Mouse (Mus musculus): Measurements from ENCODE around the gene Ncapd2. TPM values are rescaled to one million over a fixed set of nuclear protein-coding genes. Genes with fewer than 3 reads are reported as not detected.

Gene Ncapd2
- total RNA-seq (2021), result 10 to 100 TPM; 12.1 to 12.7 TPM
- long read RNA-seq, experiment 1, partial matches to known transcripts, result 15 of 16 reads
- long read RNA-seq, experiment 1, other reads (novel, unspliced or antisense), result 0 of 16 reads
- long read RNA-seq, experiment 2, full-length matches to known transcripts, result 3 of 15 reads
- long read RNA-seq, experiment 2, partial matches to known transcripts, result 12 of 15 reads
- long read RNA-seq, experiment 2, other reads (novel, unspliced or antisense), result 0 of 15 reads

DNA sequence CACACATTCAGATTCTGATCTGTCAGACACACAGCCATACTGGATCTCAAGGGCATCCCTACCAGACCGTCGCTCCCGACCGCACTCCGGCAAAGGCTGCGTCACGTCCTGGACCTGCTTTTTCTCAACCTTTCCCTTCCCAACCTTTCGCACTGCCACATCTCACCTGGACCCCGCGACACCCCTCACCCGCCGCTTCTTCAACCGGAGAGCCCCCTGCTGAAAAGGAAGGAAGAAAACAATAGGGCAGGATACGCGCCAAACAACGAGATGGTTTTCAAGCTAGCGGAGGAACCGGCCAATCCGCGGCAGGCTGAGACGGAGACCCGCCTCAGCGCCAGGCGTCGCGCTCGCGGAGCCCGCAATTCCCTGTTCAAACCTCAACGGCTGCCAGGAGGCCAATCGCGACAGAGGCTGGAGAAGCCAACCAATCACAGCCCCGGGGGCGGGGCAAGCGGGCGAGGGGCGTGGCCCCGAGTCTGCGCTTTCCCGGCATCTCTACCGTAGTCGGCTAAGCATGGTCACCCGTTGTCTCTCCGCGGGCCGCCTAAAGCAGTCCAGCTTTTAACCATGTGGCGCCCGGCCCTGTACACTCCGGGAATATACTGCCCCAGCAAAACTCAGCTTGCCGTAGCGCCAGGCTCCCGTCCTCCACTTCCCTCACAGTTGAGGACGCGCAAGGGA is at the start of gene Ncapd2, which contains the start of gene Mrpl51:
Gene Ncapd2, minus strand, starts transcription at position 370 of the 684 bp plus-strand sequence.
Gene Mrpl51, plus strand, starts transcription at position 470 of the 684 bp plus-strand sequence.
- peak; percentile 97 for DNase-seq

DNA sequence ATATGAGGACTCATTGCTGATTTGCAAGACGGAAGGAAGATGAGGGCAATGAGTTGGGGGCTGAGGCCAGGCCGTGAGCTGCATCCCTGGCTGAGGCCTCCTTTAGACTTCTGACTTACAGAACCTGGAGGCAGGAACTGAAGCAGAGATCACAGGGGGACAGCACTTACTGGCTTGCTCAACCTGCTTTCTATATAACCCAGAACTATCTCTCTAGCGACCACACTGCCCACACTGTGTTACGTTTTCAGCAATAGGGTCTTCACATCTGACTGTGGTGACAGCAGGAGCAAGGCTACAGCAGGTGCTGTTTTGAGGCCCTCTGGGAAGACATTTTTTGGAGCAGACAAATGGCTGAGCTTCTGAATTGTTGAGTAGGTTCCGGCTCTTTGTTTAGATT is 49.1 kb upstream of the Ncapd2 start:
- DNase-seq, result no peak

DNA sequence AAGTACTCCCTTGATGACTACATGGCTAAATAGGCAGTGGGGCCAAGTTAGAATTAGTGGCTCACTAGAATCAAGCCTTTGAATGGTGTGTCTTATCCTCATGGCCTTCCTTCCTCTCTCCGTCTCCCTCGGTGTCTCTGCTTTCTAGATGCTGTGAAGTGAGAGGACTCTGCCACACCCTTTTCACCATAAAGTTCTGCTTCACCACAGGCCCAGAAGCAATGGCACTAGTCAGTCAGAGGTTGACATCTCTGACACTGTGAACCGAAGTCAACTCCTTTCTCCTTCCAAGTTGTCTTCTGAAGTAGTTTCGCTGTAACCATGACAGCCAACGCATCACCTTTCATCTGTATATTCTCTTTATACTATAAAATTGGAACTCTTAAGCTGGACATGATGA is 48.0 kb upstream of the Ncapd2 start:
- DNase-seq, result no peak

GRCm38 (mm10) chr6:125238396-125238795 is 46.9 kb upstream of the Ncapd2 start:
- no peak for DNase-seq

DNA sequence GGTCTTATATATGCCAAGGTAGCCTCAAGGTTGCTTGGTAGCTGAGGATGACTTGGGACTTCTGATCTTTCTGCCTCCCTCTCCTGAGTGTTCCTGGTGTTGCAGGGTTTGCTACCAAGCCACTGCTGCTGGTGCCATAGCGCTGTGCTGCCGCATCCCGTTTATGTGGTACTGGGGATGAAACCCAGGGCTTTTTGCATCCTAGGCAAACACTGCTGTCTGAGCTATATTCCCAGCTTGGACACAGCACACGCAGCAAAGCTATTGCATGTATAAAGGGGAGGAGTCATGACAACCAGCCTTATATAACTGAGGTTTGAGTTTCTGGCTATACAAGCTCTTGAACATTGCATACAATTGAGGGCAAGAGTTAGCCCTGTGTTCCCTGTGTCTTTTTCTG is 45.9 kb upstream of the Ncapd2 start:
- DNase-seq, result no peak

DNA sequence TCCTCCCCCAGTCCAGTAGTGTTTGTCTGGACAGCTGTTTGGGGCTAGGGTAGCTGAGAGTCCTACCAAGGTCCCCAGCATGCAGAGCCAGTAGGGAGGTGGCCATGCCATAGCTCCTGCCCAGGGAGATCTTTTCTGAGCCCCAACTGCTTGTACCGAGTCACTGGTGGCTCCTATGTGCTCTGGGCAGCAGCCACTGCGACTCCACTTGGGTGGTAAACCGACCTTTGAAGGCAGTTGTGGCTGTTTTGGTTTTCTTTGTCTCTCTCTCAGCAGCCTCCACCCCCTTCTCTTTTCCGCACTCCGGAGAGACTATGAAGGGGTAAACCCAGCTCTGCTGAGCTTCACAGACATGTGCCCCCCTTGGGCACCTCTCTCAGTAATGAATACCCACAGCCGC is 45.3 kb upstream of the Ncapd2 start, which contains the start of gene Cd27:
Gene Cd27, minus strand, starts transcription at position 229 of the 400 bp plus-strand sequence.
- DNase-seq, result no peak

GRCm38 (mm10) chr6:125236341-125236740 is 44.8 kb upstream of the Ncapd2 start:
- no peak for DNase-seq

DNA sequence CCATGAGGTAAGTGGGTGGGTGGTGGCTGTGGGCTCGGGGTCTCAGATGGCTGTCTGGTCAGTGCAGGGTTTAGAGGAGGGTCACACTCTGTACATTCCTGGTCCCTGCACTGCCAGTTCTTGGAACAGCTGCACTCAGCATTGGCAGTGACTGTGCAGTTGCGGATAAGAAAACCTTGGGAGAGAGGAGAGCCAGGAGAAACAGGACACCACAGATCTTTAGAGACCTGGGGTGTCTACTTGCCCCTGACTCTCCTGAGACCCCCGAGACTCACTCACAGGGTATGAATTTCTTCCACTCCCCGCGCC is 43.0 kb upstream of the Ncapd2 start:
- DNase-seq, result no peak

DNA sequence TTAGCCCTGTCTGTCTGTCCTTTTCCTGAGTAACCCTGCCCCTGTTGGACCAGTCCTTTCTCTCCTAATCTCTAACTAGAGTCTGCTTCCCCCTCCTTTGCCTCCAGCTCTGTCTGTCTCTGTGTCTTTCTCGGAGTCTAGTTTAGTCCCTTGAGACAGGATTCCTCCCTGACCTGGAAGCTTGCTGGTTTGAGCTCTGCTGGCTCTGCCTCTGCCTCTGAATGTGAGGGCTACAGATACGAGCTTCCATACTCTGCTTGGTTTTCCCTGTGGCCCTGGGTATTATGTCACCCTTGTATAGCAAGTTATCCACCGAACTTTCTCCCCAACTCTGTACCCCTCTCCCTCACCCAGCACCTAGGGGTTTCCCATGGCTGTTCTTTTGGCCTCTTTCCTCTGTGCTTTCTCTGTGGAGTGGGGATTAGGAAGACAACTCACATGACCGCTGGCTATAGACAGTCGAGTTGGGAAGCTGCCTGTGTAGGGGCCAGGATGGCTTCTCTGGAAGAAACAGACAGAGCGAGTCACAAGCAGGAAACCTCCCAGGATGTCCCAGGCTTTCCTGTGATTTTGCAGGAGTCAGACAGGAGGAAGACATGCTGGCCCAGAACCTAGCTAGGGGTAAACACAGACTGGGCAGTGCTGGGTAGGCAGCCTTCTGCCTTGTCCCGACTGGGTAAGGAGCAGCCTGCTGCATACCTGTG is 42.5 kb upstream of the Ncapd2 start:
- no peak for DNase-seq

DNA sequence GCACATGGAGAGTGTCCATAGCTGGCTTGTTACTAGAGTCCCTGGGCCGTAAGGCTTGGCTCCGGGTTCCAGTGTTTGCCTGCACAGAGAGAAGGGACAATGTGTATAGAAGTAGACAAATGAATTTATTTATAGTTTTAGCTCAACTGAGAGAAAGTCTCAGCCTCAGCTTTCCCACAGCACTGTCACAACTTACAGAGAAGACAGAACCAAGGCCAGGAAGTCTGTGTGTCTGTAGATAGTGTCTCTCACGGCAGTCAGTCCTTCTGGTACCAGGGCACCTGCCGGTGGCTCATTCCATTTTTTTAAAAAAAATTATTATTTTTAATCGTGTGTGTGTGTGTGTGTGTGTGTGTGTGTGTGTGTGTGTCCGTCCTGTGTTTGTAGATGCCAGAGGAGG is 41.0 kb upstream of the Ncapd2 start:
- no peak for DNase-seq

- no peak for DNase-seq
These were observed 40.5 kb upstream of the Ncapd2 start for GRCm38 (mm10) chr6:125232045-125232437.

- DNase-seq, result no peak
These were observed 39.9 kb upstream of the Ncapd2 start, which contains the start of gene Tapbpl for GRCm38 (mm10) chr6:125231117-125232044. Gene Tapbpl (minus strand): TSS chr6:125231860.

- DNase-seq, result no peak
These were observed 39.1 kb upstream of the Ncapd2 start for GRCm38 (mm10) chr6:125230571-125230970.

DNA sequence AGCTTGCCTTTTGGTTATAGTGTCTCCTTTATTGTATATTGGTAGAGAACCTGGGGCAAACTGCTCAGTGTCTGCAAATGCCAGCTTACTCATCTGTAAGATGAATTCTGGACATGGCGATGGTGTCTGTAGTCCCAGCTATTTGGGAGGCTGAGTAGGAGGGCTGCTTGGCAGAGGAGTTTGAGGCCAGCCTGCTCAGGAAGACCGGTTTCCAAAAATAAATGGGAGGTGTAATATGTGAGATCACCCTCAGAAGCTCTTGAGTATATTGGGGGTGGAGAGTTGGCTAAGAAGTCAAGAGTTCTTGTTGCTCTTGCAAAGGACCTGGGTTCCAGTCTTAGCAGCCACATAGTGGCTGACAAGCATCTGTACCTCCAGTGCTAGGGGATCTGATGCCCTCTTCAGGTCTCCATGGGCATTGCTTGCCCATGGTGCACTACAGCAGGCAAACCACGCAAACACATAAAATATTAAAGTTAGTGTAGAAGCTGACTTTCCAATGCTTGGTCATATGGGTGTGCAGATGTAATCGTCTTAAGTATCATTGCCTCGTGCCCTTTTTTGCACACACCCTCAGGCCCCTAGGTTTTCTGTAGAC is 34.1 kb upstream of the Ncapd2 start:
- no peak for DNase-seq

DNA sequence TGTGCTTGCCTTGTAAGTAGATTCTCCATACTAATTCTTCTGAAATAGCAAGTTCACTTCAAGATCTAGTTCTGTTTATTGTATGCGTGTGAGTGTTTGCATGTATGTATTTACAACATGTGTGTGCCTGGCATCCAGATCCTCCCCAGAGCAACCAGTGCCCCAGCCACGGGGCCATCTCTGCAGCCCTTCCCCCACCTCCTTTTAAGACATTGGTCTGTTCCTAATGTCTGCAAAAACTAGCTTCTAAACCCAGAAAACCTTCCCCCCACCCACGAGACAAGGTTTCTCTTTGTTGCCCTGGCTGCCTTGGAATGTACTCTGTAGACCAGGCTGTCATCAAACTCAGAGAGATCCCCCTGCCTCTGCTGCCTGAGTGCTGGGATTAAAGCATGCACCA is 31.1 kb upstream of the Ncapd2 start:
- DNase-seq, result no peak

- DNase-seq, result no peak
These were observed 30.6 kb upstream of the Ncapd2 start for GRCm38 (mm10) chr6:125222146-125222545.

- DNase-seq, result no peak
These were observed 29.7 kb upstream of the Ncapd2 start for GRCm38 (mm10) chr6:125221115-125221745.

DNA sequence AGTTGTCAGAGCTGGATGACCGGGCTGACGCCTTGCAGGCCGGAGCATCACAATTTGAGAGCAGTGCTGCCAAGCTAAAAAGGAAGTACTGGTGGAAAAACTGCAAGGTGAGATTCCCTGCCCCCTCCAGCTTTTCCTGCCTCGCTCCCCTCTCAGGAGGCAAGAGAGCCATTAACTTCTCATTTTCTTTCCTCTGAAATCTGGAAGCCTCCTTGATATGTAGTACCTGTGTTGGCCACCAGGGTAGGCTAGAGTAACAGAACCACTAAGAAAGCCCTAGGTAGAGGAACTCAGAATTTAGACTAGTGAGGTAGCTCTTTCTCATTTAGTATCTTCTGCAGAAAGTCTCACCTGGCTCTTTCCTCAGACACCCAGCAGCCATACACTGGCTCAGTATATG is 27.5 kb upstream of the Ncapd2 start:
- DNase-seq, result no peak

DNA sequence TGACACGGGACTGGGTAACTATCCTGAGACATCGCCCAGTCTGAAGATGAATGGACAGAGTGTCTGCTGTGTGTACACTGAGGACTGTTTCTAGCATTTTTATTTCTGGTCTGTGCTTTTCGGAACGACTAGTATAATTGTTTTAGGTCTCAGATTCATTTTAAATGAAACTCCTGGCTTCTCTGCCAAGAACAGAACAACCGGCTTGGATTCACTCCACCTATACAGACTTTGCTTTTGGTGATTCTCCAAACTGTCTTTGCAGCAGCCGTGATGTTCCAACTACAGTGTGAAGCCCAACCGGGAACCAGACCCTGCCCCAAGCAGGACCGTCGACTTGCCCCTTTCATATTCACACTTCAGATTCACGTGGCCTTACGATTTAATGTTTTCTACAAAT is 26.4 kb upstream of the Ncapd2 start:
- no peak for DNase-seq

DNA sequence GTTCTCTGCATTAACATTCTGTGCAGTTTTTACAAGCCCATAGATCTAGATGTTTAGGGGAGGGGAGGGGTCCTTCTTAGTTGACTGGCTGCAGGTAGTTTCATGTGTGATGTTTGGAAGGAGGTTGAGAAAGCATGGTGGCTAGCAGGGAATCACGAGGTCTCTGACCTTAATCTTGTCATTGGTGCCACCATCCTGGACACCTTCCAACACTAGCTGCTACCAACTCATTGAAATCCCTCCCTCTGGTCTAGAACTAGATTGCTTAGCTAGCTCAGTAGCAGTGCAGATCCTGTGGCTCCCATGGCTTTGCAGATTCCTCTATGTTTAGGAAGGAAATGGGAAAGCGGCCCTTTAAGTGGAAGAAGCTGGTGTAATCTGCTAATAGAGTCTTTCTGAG is 25.4 kb upstream of the Ncapd2 start:
- no peak for DNase-seq

Measured in gastrocnemius, postnatal 25 days (tissue).